Comparison of ENCODE assay signal across 28 mouse cellular contexts in the genomic region with DNA sequence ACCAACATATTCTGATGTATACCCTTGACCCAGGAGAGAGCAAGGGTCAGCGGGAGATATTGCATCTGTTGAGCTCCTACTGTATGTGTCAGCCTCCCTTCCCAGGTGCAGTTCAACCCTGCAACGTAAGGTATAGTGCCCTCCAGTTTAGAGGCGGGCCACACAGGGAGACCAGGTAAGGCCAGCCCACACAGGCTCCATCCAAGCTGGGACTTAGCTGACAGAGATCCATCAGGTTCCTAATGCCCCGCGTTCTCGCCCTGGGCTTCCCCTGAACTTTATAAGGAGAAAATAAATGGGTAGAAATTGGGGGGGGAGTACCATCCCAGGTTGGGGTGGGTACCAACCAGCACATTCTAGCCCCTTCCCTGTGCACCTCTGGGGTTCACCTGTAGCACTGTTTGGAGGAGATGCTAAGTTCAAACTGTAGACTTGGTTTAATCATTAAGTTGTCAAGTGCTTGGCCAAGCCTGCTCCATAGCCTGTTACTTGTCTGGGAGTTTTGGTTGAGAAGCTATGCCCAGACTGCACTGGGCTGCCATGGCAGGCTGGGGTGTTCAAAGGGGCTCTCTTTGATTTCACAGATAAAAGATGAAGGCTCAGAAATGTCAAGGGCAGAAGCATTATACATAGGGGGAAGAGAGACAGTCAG. TPM values are rescaled to one million over a fixed set of nuclear protein-coding genes. Genes with fewer than 3 reads are reported as not detected.
DNase-seq lines count a peak whose midpoint lies in the region; ATAC-seq and TF ChIP-seq lines count a peak whose summit lies in the region.
"Had no signal": no experiment of that assay in that cellular context is flagged by ENCODE, and none has a peak within 500 bp of the region (broad histone marks: within the 10 kb centered on the region; RNA-seq: fewer than 3 reads in every experiment).

No protein-coding gene starts in this region.

- no peak overlapping the region for H3K4me3 ChIP-seq in gastrocnemius, adult 2 months
- H3K4me3 ChIP-seq in lung, embryonic 14.5 days (ENCODE audit: low read depth, low read length): no peak overlapping the region
- H3K4me3 ChIP-seq in kidney, embryonic 16.5 days (ENCODE audit: low read length): no peak overlapping the region
- no peak overlapping the region for H3K4me3 ChIP-seq in small intestine, adult 2 months (ENCODE audit: low read depth, low read length)
- H3K4me3 ChIP-seq in hindbrain, postnatal 0 days (ENCODE audit: low read length): no peak overlapping the region
- H3K4me3 ChIP-seq: embryonic facial prominence, embryonic 12.5 days; heart, adult 2 months; heart, embryonic 12.5 days; liver, embryonic 12.5 days; megakaryocyte, embryonic 14.5 days had no signal

- TF ChIP-seq CTCF in gastrocnemius, adult 2 months (IDR thresholded peaks at IDR 0.05): no peak
- no peak for TF ChIP-seq CTCF in lung, embryonic 14.5 days (IDR thresholded peaks at IDR 0.05; ENCODE audit: low read depth)
- no peak for TF ChIP-seq CTCF in small intestine, adult 2 months (IDR thresholded peaks at IDR 0.05; ENCODE audit: extremely low read depth, insufficient read length, insufficient replicate concordance, low read depth, low read length)
- TF ChIP-seq CTCF in hindbrain, postnatal 0 days (IDR thresholded peaks at IDR 0.05; ENCODE audit: low read depth): no peak

- H3K9ac ChIP-seq in lung, embryonic 14.5 days: no peak overlapping the region
- no peak overlapping the region for H3K9ac ChIP-seq in kidney, embryonic 16.5 days (replicated peaks; ENCODE audit: low read length)
- H3K9ac ChIP-seq in hindbrain, postnatal 0 days (replicated peaks; ENCODE audit: low read length): no peak overlapping the region
- H3K9ac ChIP-seq: embryonic facial prominence, embryonic 12.5 days; heart, embryonic 12.5 days; hindbrain, embryonic 14.5 days; liver, embryonic 12.5 days; liver, postnatal 0 days had no signal

- ATAC-seq in lung, embryonic 14.5 days (ENCODE audit: insufficient read depth): no peak
- no peak for ATAC-seq in kidney, embryonic 16.5 days (ENCODE audit: low FRiP score, low TSS enrichment)
- no peak for ATAC-seq in hindbrain, postnatal 0 days
- ATAC-seq: forebrain, embryonic 14.5 days; inflammation-experienced regulatory T-cells, adult 6 months; liver, embryonic 12.5 days; liver, postnatal 0 days had no signal

- no peak overlapping the region for H3K4me2 ChIP-seq in lung, embryonic 14.5 days
- H3K4me2 ChIP-seq in kidney, embryonic 16.5 days (replicated peaks; ENCODE audit: low read depth, low read length): no peak overlapping the region
- H3K4me2 ChIP-seq in hindbrain, postnatal 0 days (ENCODE audit: low read depth, low read length): no peak overlapping the region
- H3K4me2 ChIP-seq: embryonic facial prominence, embryonic 12.5 days; heart, embryonic 12.5 days; hindbrain, embryonic 14.5 days; liver, embryonic 12.5 days had no signal

- no peaks in the 10 kb centered on the region for H3K9me3 ChIP-seq in lung, embryonic 14.5 days (ENCODE audit: low read depth, low read length)
- H3K9me3 ChIP-seq in kidney, embryonic 16.5 days (ENCODE audit: low read length): no peaks in the 10 kb centered on the region
- no peaks in the 10 kb centered on the region for H3K9me3 ChIP-seq in hindbrain, postnatal 0 days (ENCODE audit: low read length)
- H3K9me3 ChIP-seq: embryonic facial prominence, embryonic 12.5 days; heart, embryonic 12.5 days; liver, embryonic 12.5 days had no signal

- 0 out of 2 replicates have a peak, but pooled peaks cover 9% of the 10 kb centered on the region for H3K27me3 ChIP-seq in lung, embryonic 14.5 days (ENCODE audit: insufficient read depth, low read length)
- H3K27me3 ChIP-seq in kidney, embryonic 16.5 days (ENCODE audit: insufficient read depth, low read length): no peaks in the 10 kb centered on the region
- H3K27me3 ChIP-seq in small intestine, adult 2 months (ENCODE audit: control insufficient read depth, insufficient read depth, low read length): no peaks in the 10 kb centered on the region
- H3K27me3 ChIP-seq in hindbrain, postnatal 0 days (ENCODE audit: insufficient read depth, low read length): no peaks in the 10 kb centered on the region

- no peak for DNase-seq in gastrocnemius, adult 2 months
- no peak for DNase-seq in gastrocnemius, adult 8-10 months (ENCODE audit: low spot score in 2 of 2)
- peak; percentile 34 for DNase-seq in lung, embryonic 14.5 days
- no peak for DNase-seq in lung, postnatal 4 days
- DNase-seq in hindbrain, postnatal 0 days (ENCODE audit: low spot score): no peak
- DNase-seq: adrenal gland, postnatal 10 days; cerebellum, adult 11 months; cerebellum, adult 9-11 months; embryo, embryonic 11 days; heart, adult 2 months; layer of hippocampus, postnatal 36 days; left cerebral cortex, postnatal 4 days; liver, postnatal 0 days; lung, postnatal 14 days; midbrain, embryonic 14.5 days; right cerebral cortex, postnatal 14 days; thymus, postnatal 25 days had no signal

- intact Hi-C loops in gastrocnemius, adult 2 months (cut with DNase I): no loop called here

- no peak for TF ChIP-seq POLR2A in small intestine, adult 2 months (IDR thresholded peaks at IDR 0.05; ENCODE audit: low read depth, low read length)

- H3K27ac ChIP-seq in gastrocnemius, adult 2 months: peak overlapping the region; percentile 20; the same call in 1 of the 2 replicates
- no peak overlapping the region for H3K27ac ChIP-seq in lung, embryonic 14.5 days (ENCODE audit: low read depth)
- H3K27ac ChIP-seq in kidney, embryonic 16.5 days (ENCODE audit: low read length): peak overlapping the region; percentile 3; the same call in 1 of the 2 replicates
- peak overlapping the region; percentile 67 for H3K27ac ChIP-seq in small intestine, adult 2 months (ENCODE audit: insufficient read depth, low read depth, low read length)
- no peak overlapping the region for H3K27ac ChIP-seq in hindbrain, postnatal 0 days
- H3K27ac ChIP-seq: embryonic facial prominence, embryonic 12.5 days; heart, adult 2 months; hindbrain, embryonic 14.5 days; liver, embryonic 12.5 days had no signal

- 79% methylated on average over 6 of the region's 6 CpGs for WGBS in lung, embryonic 14.5 days
- WGBS in kidney, embryonic 16.5 days: 83% methylated on average over 6 of the region's 6 CpGs
- 48% methylated on average over 6 of the region's 6 CpGs for WGBS in small intestine, adult 2 months
- 87% methylated on average over 6 of the region's 6 CpGs for WGBS in hindbrain, postnatal 0 days

- peaks cover 11% of the 10 kb centered on the region; the same call in 1 of the 2 replicates for H3K4me1 ChIP-seq in lung, embryonic 14.5 days (ENCODE audit: insufficient read depth)
- peaks cover 45% of the 10 kb centered on the region for H3K4me1 ChIP-seq in kidney, embryonic 16.5 days (ENCODE audit: insufficient read depth, low read length)
- H3K4me1 ChIP-seq in small intestine, adult 2 months (ENCODE audit: control insufficient read depth, insufficient read depth, insufficient read length, low read length): peaks cover 65% of the 10 kb centered on the region
- H3K4me1 ChIP-seq in hindbrain, postnatal 0 days (ENCODE audit: insufficient read depth, low read length): peaks cover 3% of the 10 kb centered on the region; the same call in 1 of the 2 replicates

- H3K36me3 ChIP-seq in lung, embryonic 14.5 days (ENCODE audit: insufficient read depth): no peaks in the 10 kb centered on the region
- no peaks in the 10 kb centered on the region for H3K36me3 ChIP-seq in kidney, embryonic 16.5 days (ENCODE audit: insufficient read depth, low read length)
- no peaks in the 10 kb centered on the region for H3K36me3 ChIP-seq in small intestine, adult 2 months (ENCODE audit: control insufficient read depth, insufficient read depth, low read length)
- H3K36me3 ChIP-seq in hindbrain, postnatal 0 days (ENCODE audit: insufficient read depth, low read length): no peaks in the 10 kb centered on the region
- H3K36me3 ChIP-seq: embryonic facial prominence, embryonic 12.5 days; G1E; heart, embryonic 12.5 days; liver, embryonic 12.5 days had no signal

RNA-seq across cellular contexts. Expression of gene Neurl1b, which starts 3.3 kb away (rescaled TPM):
- total RNA-seq in gastrocnemius, adult 2 months (2021): 1 to 10 TPM; 2.3 to 2.6 TPM
- total RNA-seq in gastrocnemius, adult 8-10 months (2022): 1 to 10 TPM; 1.9 to 3.5 (median 2.5) TPM
- 1.9 and 2.1 TPM in 2 replicates for polyA plus RNA-seq in lung, embryonic 14.5 days (2014; fragmentation: Nextera tagmentation; extraction: Ambion mirVana)
- polyA plus RNA-seq in kidney, embryonic 16.5 days (2015; fragmentation: Nextera tagmentation; extraction: Ambion mirVana): 1.7 and 2.4 TPM in 2 replicates
- 39.3 and 79.7 TPM in 2 replicates for polyA plus RNA-seq in small intestine, adult 2 months (2012; rRNA removed)
- 60.4 and 67.5 TPM in 2 replicates for total RNA-seq in hindbrain, postnatal 0 days (2014; rRNA removed)
- polyA plus RNA-seq in hindbrain, postnatal 0 days (2015; fragmentation: Nextera tagmentation; extraction: Ambion mirVana): 1.7 and 2.1 TPM in 2 replicates
- total RNA-seq: monocyte, adult 5-6 weeks had no signal
- polyA plus RNA-seq: G1E had no signal

Comparison
In these comparisons a context has a peak if more than half of its experiments do, and no peak if none do; other contexts are left out.
1. H3K27ac ChIP-seq: peak in gastrocnemius, adult 2 months (single experiment), kidney, embryonic 16.5 days (single experiment) and small intestine, adult 2 months (single experiment); none in lung, embryonic 14.5 days (single experiment) and hindbrain, postnatal 0 days (single experiment).
2. RNA of gene Neurl1b, which starts 3.3 kb away (polyA plus RNA-seq): 39.3 to 79.7 TPM in small intestine, adult 2 months; 1.7 to 2.4 TPM in kidney, embryonic 16.5 days, 1.7 to 2.1 TPM in hindbrain, postnatal 0 days and 1.9 to 2.1 TPM in lung, embryonic 14.5 days; every median in the first group is over 10 times any median in the second.